Mouse (Mus musculus) intestine, embryonic 14.5 days (tissue): ENCODE data around the gene Spata31d1b. TPM values are rescaled to one million over a fixed set of nuclear protein-coding genes. Genes with fewer than 3 reads are reported as not detected.

ENCODE experiments used
- polyA plus RNA-seq: library from polyadenylated mRNA; unstranded; fragments of >200 nt; fragmentation: Nextera tagmentation; extraction: Ambion mirVana; gene quantifications from 2 replicates; pipeline ENCODE4 v1.2.1, GENCODE M21; 2014

Spata31d1b gene
- polyA plus RNA-seq, 1 experiment from 2014 or later = not detected

Other genes with a start within 250 kb of the Spata31d1b start
- gene Agtpbp1, start 127.1 kb upstream of the Spata31d1b start, polyA plus RNA-seq = 22.5 and 26.7 TPM in 2 replicates
- gene Naa35, start 127.0 kb upstream of the Spata31d1b start, polyA plus RNA-seq = 79.6 and 83.3 TPM in 2 replicates
- gene Golm1, start 36.5 kb upstream of the Spata31d1b start, polyA plus RNA-seq = 86.5 and 88.7 TPM in 2 replicates
- not detected in 2 replicates for gene 4921517D22Rik, start 18.2 kb upstream of the Spata31d1b start, polyA plus RNA-seq
- 0.07 TPM in 1 of 2 replicates, not detected in the other for gene Spata31d1a, start 2.0 kb upstream of the Spata31d1b start, polyA plus RNA-seq
- gene Spata31d1d, start 19.5 kb downstream of the Spata31d1b start, polyA plus RNA-seq = not detected in 2 replicates
- not detected in 2 replicates for gene 1700014D04Rik, start 34.5 kb downstream of the Spata31d1b start, polyA plus RNA-seq
- gene Isca1, start 57.5 kb downstream of the Spata31d1b start, polyA plus RNA-seq = 111 and 115 TPM in 2 replicates
- not detected in 2 replicates for gene Gm49354, start 70.0 kb downstream of the Spata31d1b start, polyA plus RNA-seq
- 40.8 and 43.6 TPM in 2 replicates for gene Tut7, start 110.9 kb downstream of the Spata31d1b start, polyA plus RNA-seq